Mouse (Mus musculus) cerebellum, adult 18-20 months (tissue): ENCODE data around the gene Prrx2.
A peak's percentile ranks its signal among the peaks of the same experiment; 100 is the strongest.

Experiments
- DNase-seq, 2 experiments: peaks; one replicate each; pipeline ENCODE4 v3.0.0; 2021

Gene Prrx2

GRCm38 (mm10) chr2:30823385-30824153 is 11.2 kb upstream of the Prrx2 start:
- peak in 1 of 2 experiments; percentile 20 for DNase-seq

GRCm38 (mm10) chr2:30826825-30827748 is 7.7 kb upstream of the Prrx2 start:
- peak; percentile 29 to 32 for DNase-seq

DNA sequence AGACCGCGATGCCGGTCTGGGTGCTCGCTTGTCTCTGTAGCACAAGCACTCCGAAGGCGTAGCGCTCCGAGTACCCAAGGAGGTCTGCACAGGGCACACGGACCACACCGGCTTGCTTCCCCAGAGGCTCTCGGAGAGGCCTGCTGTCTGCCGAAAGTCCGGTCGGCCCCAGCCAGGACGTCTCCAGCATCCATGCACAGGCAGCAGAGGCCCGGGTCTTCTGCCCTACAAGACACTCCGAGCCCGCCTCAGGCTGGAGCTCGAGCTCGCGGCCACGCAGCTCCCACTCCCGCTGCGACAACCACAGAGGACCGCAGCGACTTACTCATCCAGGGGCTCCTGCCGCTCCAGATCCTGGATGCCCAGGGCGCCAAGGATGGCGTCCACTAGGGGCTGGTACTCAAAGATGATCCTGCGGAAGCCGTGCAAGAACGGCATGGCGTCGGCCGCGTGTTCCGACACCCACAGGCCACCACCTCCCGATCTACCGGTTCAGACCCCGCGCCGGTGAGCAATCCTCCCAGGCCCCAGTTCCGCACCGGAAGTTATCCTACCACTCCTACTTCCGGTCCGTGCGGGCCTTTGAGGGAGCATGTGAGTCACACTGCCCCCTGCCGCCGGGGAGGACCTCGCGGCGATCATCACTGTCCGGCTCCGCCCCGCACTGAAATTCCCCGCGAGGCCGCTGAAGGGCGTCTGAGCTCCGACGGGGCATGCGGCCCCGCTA is 6.9 kb upstream of the Prrx2 start:
- peak; percentile 92 to 97 for DNase-seq

DNA sequence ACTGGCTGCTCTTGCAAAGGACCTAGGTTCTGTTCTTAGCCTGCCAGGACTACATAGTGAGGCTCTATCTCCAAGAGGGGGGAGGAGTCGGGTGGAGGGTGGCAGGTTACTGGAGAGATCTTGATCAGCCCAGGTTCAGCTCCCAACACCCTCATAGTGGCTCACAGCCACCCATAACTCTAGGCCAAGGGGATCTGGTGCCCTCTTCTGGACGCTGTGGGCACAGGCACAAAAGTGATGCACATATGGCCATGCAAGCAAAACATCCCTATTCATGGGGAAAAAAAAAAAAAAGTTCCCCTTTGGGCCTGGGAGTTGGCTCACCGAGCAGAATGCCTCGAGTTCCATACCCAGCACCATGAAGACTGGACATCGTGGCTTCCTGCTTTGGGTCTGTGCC is 5.5 kb upstream of the Prrx2 start:
- DNase-seq: peak in 1 of 2 experiments; percentile 26

GRCm38 (mm10) chr2:30830283-30830795 is 4.4 kb upstream of the Prrx2 start, which contains the start of gene Asb6:
Asb6 (minus strand) TSS chr2:30830333.
- DNase-seq: no peak

DNA sequence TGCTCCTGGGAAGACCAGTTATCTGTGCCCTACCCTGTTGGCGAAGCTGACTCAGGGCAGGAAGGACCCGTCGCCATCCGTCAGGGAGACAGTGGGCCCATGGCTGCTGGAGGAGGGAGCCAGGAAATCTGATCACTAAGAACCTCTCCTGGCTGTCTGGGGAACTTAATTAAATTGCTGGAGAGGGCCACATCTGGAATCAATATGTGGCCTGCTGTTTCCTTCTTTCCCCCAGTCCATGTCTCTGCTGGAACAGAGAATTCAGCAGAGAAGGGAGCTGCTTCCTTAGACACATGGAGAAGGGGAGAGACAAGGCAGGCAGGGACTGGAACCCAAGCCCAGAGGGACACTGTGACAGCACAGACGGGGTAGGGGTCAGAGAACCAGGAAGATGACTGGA is 1.1 kb upstream of the Prrx2 start:
- no peak for DNase-seq

- no peak for DNase-seq
Measured at GRCm38 (mm10) chr2:30836238-30836990, 1.6 kb downstream of the Prrx2 start.

- DNase-seq: no peak
Measured at GRCm38 (mm10) chr2:30842615-30843014, 7.8 kb downstream of the Prrx2 start.

DNA sequence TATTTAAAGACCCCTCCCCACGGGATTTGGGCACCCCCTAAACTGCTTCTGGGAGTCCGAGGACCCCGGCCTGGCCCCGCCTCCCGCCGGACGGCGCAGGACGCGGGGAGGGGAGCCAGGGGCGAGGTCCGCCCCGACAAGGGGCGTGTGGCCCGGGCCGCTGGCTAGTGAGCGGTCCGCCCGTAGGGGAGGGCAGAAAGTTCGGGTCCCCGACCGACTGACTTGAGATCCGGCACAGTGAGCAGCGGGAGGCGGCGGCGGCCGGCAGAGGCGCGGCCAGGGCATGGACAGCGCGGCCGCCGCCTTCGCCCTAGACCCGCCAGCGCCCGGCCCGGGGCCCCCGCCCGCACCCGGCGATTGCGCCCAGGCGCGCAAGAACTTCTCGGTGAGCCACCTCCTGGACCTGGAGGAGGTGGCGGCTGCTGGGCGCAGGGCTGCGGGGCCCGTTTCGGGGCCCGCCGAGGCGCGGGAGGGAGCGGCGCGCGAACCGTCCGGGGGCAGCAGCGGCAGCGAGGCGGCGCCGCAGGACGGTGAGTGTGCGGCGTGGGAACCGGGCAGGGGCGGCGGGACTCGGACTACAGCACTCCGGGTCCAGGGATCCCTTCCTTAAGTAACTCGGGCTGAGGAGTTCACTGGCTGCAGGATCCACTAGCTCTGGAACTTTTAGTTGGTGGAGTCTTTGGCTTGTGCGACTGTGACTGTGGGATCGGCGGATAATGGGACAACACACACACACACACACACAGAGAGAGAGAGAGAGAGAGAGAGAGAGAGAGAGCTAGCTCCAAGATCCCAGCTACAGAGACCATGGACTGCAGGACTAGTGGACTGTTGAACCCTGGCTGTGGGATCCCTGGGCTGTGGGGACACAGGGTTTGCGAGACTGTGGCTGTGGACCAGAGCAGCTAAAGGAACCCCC is 10.6 kb downstream of the Prrx2 start:
- DNase-seq: no peak

DNA sequence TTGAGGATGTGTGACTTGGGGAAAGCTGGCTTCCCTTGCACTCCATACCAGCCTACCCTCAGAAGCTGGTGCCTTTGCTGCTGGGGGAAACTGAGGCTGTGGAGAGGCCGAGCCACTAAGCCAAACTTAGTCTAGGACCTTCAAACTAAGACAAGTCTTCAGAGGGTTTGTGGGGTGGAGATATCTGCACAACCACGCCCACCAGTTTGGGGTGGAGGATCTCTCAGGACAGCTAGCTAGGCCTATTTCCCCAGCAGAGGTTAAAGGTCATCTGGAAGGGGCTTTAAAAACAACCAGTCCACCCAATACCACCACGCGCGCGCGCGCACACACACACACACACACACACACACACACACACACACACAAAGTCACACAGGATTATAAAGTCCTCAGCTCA is 11.5 kb downstream of the Prrx2 start:
- DNase-seq: no peak

DNA sequence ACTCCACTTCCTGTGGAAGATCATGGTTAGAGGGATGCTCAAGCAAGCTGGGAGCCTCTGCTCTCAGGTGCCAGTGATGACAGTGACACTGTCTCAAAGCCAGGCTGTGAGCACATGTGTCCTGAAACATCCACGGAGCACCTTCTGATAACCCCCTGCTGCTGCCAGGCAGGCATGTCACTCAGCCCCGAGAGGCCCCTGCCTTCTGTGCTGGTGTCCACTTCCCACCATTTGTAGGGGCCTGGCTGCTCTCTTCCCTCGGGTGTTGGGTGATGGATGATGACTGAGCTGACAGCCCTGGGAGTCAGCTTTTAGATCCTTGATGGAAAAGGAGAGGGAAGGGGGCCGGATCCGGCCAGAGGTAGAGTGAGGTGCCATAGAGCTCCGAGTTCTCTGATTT is 12.0 kb downstream of the Prrx2 start:
- DNase-seq: no peak

GRCm38 (mm10) chr2:30848184-30848583 is 13.4 kb downstream of the Prrx2 start:
- no peak for DNase-seq

GRCm38 (mm10) chr2:30850581-30850980 is 15.8 kb downstream of the Prrx2 start:
- DNase-seq: no peak

DNA sequence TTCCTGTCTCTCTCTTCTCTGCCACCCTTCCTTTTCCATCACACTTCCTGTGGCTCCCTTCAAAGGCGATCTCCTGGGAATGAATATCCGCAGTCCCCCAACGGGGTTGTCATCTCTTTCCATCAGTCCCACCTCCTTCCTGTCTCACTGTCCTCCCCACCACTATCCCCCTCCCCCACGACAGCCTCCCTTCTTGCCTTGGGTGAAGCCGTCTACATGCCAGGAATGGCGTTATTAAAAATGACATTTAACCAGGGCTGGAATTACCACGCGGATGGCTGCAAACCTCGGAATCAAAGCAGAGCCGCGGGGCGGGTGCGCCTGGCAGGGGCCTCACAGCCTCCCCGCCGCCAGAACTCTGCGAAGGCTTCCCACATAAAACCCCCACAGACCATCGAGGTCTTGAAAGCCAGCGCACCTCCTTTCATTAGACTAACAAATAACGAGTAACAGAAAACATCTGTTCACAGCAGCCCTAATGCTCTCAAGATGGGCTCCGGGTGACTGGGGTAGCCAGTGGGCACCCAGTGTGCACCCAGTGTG is 18.1 kb downstream of the Prrx2 start:
- no peak for DNase-seq

DNA sequence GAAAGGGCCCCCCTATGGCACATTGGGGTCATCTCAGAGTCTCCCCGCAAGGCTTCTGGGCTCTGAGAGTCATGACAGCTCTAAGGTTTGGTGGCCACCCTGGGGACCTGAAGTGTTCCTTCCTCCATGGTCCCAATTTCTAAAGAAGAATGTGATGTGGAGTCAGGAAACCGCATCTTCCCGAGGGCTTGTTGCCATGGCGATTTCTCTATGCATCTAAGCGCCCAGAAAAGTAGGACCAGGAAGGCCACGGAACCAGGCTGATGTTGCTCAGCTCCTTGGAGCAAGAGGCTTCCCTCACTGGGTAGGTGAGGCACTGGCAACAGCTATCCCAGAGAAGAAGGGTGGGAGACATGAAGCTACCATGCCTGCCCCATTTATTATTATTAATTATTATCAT is 22.3 kb downstream of the Prrx2 start:
- DNase-seq: no peak

GRCm38 (mm10) chr2:30859782-30860181 is 25.0 kb downstream of the Prrx2 start:
- DNase-seq: no peak

GRCm38 (mm10) chr2:30862081-30862480 is 27.3 kb downstream of the Prrx2 start:
- DNase-seq: no peak

- no peak for DNase-seq
Measured at GRCm38 (mm10) chr2:30863574-30863973, 28.8 kb downstream of the Prrx2 start.

GRCm38 (mm10) chr2:30864968-30865381 is 30.2 kb downstream of the Prrx2 start:
- DNase-seq: no peak

- no peak for DNase-seq
Measured at GRCm38 (mm10) chr2:30865426-30865825, 30.7 kb downstream of the Prrx2 start.

DNA sequence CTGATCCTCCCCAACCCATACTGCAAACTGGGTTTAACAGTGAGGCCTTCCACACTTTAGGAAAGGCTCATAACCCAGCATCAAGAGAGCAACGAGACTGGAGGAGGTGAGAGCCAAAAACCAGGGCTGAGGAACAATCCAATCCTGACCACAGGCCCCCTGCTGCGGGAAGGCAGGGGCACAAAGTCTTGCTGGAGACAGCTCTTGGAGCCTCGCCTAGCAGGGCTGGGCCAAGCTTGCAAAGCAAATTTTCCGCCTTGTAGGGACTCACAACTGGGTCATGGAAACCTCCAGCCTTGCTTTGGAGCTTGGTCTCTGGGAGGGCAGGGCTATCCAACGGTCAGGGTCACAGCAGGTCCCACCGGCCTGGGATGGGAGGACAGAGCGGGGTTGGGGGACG is 36.1 kb downstream of the Prrx2 start:
- peak; percentile 24 to 33 for DNase-seq
